Mouse (Mus musculus): ENCODE data around the gene Cpsf4l. TPM values are rescaled to one million over a fixed set of nuclear protein-coding genes. Genes with fewer than 3 reads are reported as not detected.
"Not testable (repeated sequence)": the region's sequence is repeated elsewhere in the genome, so short reads cannot be mapped to it uniquely, and the experiment has no call there.

Gene Cpsf4l
- polyA plus RNA-seq, 1 experiment from 2014 or later, result 0.15 TPM

- WGBS, result 95% methylated on average over 5 of the region's 5 CpGs
- no peak overlapping the region for H3K4me2 ChIP-seq (replicated peaks)
- ATAC-seq (ENCODE audit: low FRiP score), result no peak
- peaks cover 52% of the 10 kb centered on the region for H3K36me3 ChIP-seq
- H3K27me3 ChIP-seq, result no peaks in the 10 kb centered on the region
- no peak overlapping the region for H3K4me3 ChIP-seq
- H3K27ac ChIP-seq, result no peak overlapping the region
- H3K9ac ChIP-seq, result no peak overlapping the region
- H3K4me1 ChIP-seq, result peaks cover 3% of the 10 kb centered on the region; the same call in 1 of the 2 replicates
- H3K9me3 ChIP-seq (replicated peaks), result no peaks in the 10 kb centered on the region
Measured at GRCm38 (mm10) chr11:113668857-113669256, 41.0 kb downstream of the Cpsf4l start.

DNA sequence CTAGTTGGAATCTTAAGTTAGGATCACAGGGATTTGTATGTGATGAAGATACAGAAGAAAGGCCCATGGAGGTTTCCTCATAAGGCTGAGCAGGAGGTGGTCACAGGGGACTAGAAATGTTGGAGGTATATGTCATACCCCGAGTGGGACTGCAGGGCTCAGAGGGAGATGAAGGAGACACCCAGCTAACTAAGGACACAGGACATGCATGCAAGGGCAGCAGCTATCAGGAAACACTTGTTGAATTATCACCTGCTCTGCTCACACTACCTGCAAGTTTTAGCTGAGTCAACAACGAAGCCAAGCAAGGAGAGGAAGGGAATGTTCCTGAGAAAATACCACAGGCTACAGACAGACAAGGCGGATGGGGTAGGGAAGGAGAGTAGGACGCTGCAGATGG, 42.1 kb downstream of the Cpsf4l start:
- ATAC-seq (ENCODE audit: low FRiP score), result no peak
- H3K4me2 ChIP-seq (replicated peaks), result no peak overlapping the region
- H3K36me3 ChIP-seq, result peaks cover 52% of the 10 kb centered on the region
- no peak overlapping the region for H3K9ac ChIP-seq
- no peak overlapping the region for H3K4me3 ChIP-seq
- no peak overlapping the region for H3K27ac ChIP-seq
- peaks cover 3% of the 10 kb centered on the region; the same call in 1 of the 2 replicates for H3K4me1 ChIP-seq
- no peaks in the 10 kb centered on the region for H3K9me3 ChIP-seq (replicated peaks)
- 88% methylated on average over 4 of the region's 4 CpGs for WGBS
- H3K27me3 ChIP-seq, result no peaks in the 10 kb centered on the region

DNA sequence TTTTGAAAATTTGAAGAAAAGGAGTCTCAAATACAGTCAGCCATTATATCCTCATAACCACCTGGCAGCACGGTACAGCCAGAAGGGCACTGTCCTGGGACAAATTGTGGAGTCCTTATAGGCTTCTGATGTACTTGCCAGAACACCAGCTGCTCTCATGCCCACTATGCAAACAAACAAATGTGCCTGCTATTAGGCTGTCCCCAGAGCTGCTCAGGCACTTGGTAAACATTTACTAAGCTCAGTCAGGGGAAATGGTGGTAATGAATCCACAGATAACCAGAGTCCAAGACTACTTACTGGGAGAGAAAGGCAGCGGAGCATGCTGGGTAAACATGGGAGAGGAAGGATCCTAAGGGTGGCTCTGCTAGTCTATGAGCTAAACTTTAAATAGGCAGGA, 42.7 kb downstream of the Cpsf4l start:
- no peaks in the 10 kb centered on the region for H3K27me3 ChIP-seq
- no peak overlapping the region for H3K9ac ChIP-seq
- H3K4me3 ChIP-seq, result no peak overlapping the region
- 84% methylated on average over 2 of the region's 2 CpGs for WGBS
- no peak overlapping the region for H3K4me2 ChIP-seq (replicated peaks)
- no peaks in the 10 kb centered on the region for H3K9me3 ChIP-seq (replicated peaks)
- peaks cover 3% of the 10 kb centered on the region; the same call in 1 of the 2 replicates for H3K4me1 ChIP-seq
- no peak overlapping the region for H3K27ac ChIP-seq
- H3K36me3 ChIP-seq, result peaks cover 52% of the 10 kb centered on the region
- ATAC-seq (ENCODE audit: low FRiP score), result no peak

GRCm38 (mm10) chr11:113666648-113667047, 43.2 kb downstream of the Cpsf4l start:
- Histone ChIP-seq H3K9me3 (replicated peaks) (no peaks in the 10 kb centered on the region), H3K36me3 (peaks cover 57% of the 10 kb centered on the region), H3K27me3 (no peaks in the 10 kb centered on the region), H3K4me1 (peaks cover 3% of the 10 kb centered on the region; the same call in 1 of the 2 replicates), H3K4me3 (no peak overlapping the region), H3K4me2 (replicated peaks) (no peak overlapping the region), H3K9ac (no peak overlapping the region), H3K27ac (no peak overlapping the region; the same call in 1 of the 2 replicates)
- WGBS, result 65% methylated on average over 10 of the region's 10 CpGs
- ATAC-seq (ENCODE audit: low FRiP score), result no peak

DNA sequence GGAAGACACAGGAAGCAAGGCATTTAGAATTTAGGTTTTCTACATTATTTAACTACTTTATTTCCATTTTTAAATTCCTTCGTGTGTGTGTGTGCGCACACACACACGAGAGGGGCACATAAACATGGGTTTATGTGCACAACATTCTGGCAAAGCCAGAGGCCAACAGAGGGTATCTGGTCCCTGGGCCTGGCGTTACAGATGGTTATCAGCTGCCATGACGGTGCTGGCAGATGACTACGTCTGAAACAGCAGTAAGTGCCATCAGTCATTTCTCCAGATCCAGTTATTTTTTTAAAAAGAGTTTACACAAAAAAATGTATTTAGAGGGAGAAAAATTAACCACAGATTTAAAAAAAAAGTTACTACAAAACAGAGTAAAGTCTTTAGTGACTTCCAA, 43.6 kb downstream of the Cpsf4l start:
- 89% methylated on average over 6 of the region's 6 CpGs for WGBS
- no peaks in the 10 kb centered on the region for H3K27me3 ChIP-seq
- H3K36me3 ChIP-seq, result peaks cover 58% of the 10 kb centered on the region
- H3K4me2 ChIP-seq (replicated peaks), result no peak overlapping the region
- no peak overlapping the region for H3K9ac ChIP-seq
- peaks cover 3% of the 10 kb centered on the region; the same call in 1 of the 2 replicates for H3K4me1 ChIP-seq
- H3K4me3 ChIP-seq, result no peak overlapping the region
- H3K27ac ChIP-seq, result no peak overlapping the region
- no peaks in the 10 kb centered on the region for H3K9me3 ChIP-seq (replicated peaks)
- ATAC-seq (ENCODE audit: low FRiP score), result no peak

DNA sequence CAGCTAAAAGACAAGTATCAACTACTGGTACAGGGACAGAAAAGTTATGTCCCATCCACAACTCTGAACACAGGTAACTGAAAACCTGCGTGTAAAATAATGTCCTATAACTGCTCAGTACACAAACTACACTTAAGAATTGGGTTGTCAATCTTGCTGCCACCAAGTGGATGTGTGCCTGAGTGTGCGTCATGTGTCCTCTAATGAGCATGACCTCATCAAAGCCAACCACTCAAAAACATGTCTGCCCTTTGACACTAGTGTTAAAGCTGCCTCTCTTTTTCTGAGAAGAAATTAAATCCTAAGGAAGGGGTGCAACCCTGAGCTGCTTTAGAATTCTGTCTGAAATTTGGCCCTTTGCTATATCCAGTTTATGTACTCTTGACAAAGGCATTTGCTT, 45.5 kb downstream of the Cpsf4l start:
- H3K27me3 ChIP-seq, result no peaks in the 10 kb centered on the region
- no peaks in the 10 kb centered on the region for H3K9me3 ChIP-seq (replicated peaks)
- no peak for ATAC-seq (ENCODE audit: low FRiP score)
- no peak overlapping the region for H3K9ac ChIP-seq
- peaks cover 67% of the 10 kb centered on the region for H3K36me3 ChIP-seq
- no peak overlapping the region for H3K4me2 ChIP-seq (replicated peaks)
- no peak overlapping the region for H3K4me3 ChIP-seq
- 81% methylated on average over 2 of the region's 2 CpGs for WGBS
- H3K27ac ChIP-seq, result no peak overlapping the region
- peaks cover 3% of the 10 kb centered on the region; the same call in 1 of the 2 replicates for H3K4me1 ChIP-seq

GRCm38 (mm10) chr11:113661835-113662351, 47.9 kb downstream of the Cpsf4l start:
- Histone ChIP-seq H3K36me3 (peaks cover 77% of the 10 kb centered on the region), H3K4me3 (no peak overlapping the region), H3K9me3 (replicated peaks) (no peaks in the 10 kb centered on the region), H3K4me2 (replicated peaks) (no peak overlapping the region), H3K27me3 (no peaks in the 10 kb centered on the region), H3K27ac (no peak overlapping the region), H3K4me1 (peaks cover 3% of the 10 kb centered on the region; the same call in 1 of the 2 replicates), H3K9ac (no peak overlapping the region)
- WGBS, result 91% methylated on average over 18 of the region's 18 CpGs
- ATAC-seq (ENCODE audit: low FRiP score), result no peak

DNA sequence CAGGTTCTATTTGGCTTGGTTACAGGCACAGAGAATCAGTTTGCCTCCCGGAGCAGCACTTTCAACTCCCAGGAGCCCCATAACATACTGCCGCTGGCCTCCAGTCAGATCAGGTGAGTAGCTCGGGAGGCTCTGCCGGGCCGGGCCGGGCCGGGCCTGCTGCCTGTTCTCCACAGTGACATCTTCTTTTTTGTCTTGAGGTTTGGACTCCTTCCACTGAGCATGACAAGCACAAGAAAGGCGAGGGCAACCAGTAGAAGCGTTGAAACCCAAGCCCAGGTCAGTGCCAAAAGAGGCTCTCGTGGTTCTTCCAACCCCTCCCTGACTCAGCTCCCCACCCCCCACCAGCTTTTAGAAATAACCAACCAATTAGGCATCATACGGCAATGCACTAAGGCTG, 48.9 kb downstream of the Cpsf4l start:
- Histone ChIP-seq H3K36me3 (peaks cover 83% of the 10 kb centered on the region), H3K4me1 (peaks cover 5% of the 10 kb centered on the region; the same call in 1 of the 2 replicates), H3K4me2 (replicated peaks) (no peak overlapping the region), H3K9ac (no peak overlapping the region), H3K27ac (no peak overlapping the region), H3K27me3 (no peaks in the 10 kb centered on the region), H3K4me3 (no peak overlapping the region), H3K9me3 (replicated peaks) (no peaks in the 10 kb centered on the region)
- WGBS, result 95% methylated on average over 11 of the region's 11 CpGs
- ATAC-seq (ENCODE audit: low FRiP score), result no peak

DNA sequence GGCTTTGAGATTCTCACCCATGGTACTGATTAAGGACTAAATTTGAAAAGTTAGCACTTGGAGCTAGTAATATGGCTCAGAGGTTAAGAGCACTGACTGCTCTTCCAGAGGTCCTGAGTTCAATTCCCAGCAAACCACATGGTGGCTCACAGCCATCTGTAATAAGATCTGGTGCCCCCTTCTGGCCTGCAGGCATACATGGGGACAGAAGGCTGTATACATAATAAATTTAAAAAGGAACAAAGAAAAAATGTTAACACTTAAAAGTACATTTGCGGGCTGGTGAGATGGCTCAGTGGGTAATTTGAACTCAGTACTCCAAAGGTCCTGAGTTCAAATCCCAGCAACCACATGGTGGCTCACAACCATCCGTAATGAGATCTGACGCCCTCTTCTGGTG, 49.6 kb downstream of the Cpsf4l start:
- not testable (repeated sequence) for H3K4me3 ChIP-seq; H3K27ac ChIP-seq; H3K9ac ChIP-seq; H3K4me1 ChIP-seq; H3K27me3 ChIP-seq; H3K4me2 ChIP-seq (replicated peaks); H3K9me3 ChIP-seq (replicated peaks); ATAC-seq (ENCODE audit: low FRiP score)
- peaks cover 90% of the 10 kb centered on the region for H3K36me3 ChIP-seq
- WGBS, result 98% methylated on average over 3 of the region's 3 CpGs

DNA sequence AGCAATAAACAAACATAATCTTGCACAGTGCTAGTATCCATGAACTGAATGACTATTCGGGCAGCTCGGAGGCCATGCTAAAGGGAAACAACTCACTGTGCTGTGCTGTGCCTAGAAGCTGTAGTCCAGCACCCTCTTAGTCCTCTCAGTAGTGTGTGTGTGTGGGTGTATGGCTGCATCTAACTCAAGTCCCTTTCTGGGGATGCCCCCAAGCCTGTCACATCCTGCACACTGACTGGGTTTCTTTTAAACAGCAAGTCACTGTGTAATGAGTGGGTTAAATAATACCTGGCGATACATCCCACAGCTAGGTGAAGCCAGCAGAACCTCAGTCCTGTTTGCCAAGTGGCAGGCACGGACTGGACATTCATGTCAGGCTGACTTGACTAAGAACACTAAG, 51.1 kb downstream of the Cpsf4l start:
- Histone ChIP-seq H3K4me1 (peaks cover 5% of the 10 kb centered on the region; the same call in 1 of the 2 replicates), H3K4me3 (no peak overlapping the region), H3K27ac (no peak overlapping the region), H3K36me3 (peaks cover 98% of the 10 kb centered on the region), H3K9me3 (replicated peaks) (no peaks in the 10 kb centered on the region), H3K27me3 (no peaks in the 10 kb centered on the region), H3K4me2 (replicated peaks) (no peak overlapping the region), H3K9ac (no peak overlapping the region)
- no peak for ATAC-seq (ENCODE audit: low FRiP score)
- WGBS, result 94% methylated on average over 4 of the region's 4 CpGs

DNA sequence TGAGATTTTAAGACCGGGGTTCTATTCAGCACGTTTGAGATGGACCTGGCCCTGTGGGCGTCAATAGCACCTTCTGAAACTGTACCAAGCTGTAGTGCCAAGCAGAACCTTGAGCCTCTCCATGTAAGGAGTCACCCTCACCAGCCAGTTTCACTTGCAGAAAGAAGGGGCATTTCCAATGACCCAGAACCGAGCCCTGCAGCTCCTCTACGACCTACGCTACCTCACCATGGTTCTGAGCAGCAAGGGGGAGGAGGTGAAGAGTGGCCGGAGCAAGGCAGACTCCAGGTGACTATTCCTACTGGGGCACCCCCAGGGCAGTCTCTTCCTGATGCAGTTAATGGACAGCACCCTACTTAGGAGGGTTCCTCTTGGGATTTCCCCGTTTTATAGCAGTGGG, 51.5 kb downstream of the Cpsf4l start:
- 87% methylated on average over 8 of the region's 8 CpGs for WGBS
- Histone ChIP-seq H3K4me3 (no peak overlapping the region), H3K27ac (no peak overlapping the region), H3K4me2 (replicated peaks) (no peak overlapping the region), H3K36me3 (peaks cover 98% of the 10 kb centered on the region), H3K9me3 (replicated peaks) (no peaks in the 10 kb centered on the region), H3K27me3 (no peaks in the 10 kb centered on the region), H3K4me1 (peaks cover 5% of the 10 kb centered on the region; the same call in 1 of the 2 replicates), H3K9ac (no peak overlapping the region)
- ATAC-seq (ENCODE audit: low FRiP score), result no peak

DNA sequence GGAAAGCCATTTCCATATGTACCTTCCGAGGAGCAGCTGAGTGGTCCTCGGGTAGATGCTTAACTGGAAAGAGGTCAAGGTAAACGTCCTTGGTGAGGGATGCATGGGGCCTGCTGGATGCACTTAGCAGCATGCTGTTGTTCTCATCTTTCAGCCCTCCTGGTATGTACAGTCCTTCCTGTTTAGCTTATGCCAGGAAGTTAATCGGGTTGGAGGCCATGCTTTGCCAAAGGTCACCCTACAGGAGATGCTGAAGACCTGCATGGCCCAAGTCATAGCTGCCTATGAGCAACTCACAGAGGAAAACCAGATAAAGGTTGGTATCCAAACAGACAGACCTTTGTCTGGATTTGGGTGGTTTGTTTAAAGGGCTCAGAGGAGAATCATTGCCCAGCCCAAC, 52.6 kb downstream of the Cpsf4l start:
- Histone ChIP-seq H3K36me3 (peaks cover 98% of the 10 kb centered on the region), H3K4me2 (replicated peaks) (no peak overlapping the region), H3K9me3 (replicated peaks) (no peaks in the 10 kb centered on the region), H3K4me1 (peaks cover 8% of the 10 kb centered on the region; the same call in 1 of the 2 replicates), H3K9ac (no peak overlapping the region), H3K4me3 (no peak overlapping the region), H3K27me3 (no peaks in the 10 kb centered on the region), H3K27ac (no peak overlapping the region)
- ATAC-seq (ENCODE audit: low FRiP score), result no peak
- WGBS, result 71% methylated on average over 4 of the region's 4 CpGs

DNA sequence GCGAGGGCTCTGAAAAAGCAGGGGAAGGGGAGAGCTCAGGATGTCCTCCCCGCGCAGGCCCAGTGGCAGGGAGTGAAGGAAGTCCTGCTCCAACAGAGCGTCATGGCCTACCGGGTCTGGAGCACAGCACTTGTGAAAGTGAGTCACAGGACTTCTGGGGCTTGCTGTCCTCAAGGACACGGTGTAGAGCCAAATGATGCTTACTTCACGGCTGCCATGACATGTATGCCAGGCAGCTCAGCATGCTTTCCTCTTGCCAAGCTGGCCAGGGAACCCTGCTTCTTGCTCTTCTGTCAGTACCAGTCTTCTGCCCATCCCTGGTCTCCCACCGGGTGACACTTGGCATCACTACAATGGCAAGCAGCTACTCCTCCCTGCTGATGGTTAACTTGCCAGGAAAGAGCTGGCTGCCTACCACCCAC, 53.3 kb downstream of the Cpsf4l start:
- H3K4me1 ChIP-seq, result peaks cover 11% of the 10 kb centered on the region; the same call in 1 of the 2 replicates
- WGBS, result 90% methylated on average over 8 of the region's 8 CpGs
- no peak overlapping the region for H3K9ac ChIP-seq
- H3K27ac ChIP-seq, result no peak overlapping the region
- H3K27me3 ChIP-seq, result no peaks in the 10 kb centered on the region
- ATAC-seq (ENCODE audit: low FRiP score), result no peak
- no peaks in the 10 kb centered on the region for H3K9me3 ChIP-seq (replicated peaks)
- no peak overlapping the region for H3K4me3 ChIP-seq
- peaks cover 97% of the 10 kb centered on the region for H3K36me3 ChIP-seq
- no peak overlapping the region for H3K4me2 ChIP-seq (replicated peaks)
